Mouse (Mus musculus) bone marrow, adult 2 months (tissue): ENCODE data around the gene Lpin2. TPM values are rescaled to one million over a fixed set of nuclear protein-coding genes. Genes with fewer than 3 reads are reported as not detected.
A peak's percentile ranks its signal among the peaks of the same experiment; 100 is the strongest.

ENCODE experiments used
- H3K27ac ChIP-seq: fragments of 200-500 bp; 2 replicates; pipeline ENCODE4 v1.5.1; 2012; ENCODE audit warnings: low read depth, mild to moderate bottlenecking, control low read depth, inconsistent platforms, low read length; ENCODE audit not compliant: control insufficient read depth, poor library complexity, insufficient read depth
- H3K4me1 ChIP-seq: fragments of 200-500 bp; 2 replicates; pipeline ENCODE4 v1.6.1; 2011; ENCODE audit warnings: low read length; ENCODE audit not compliant: control insufficient read depth, insufficient read depth
- H3K4me3 ChIP-seq: fragments of 200-500 bp; replicated peaks from 2 replicates; pipeline ENCODE3; 2011; ENCODE audit warnings: mild to moderate bottlenecking, low read depth, low read length, control low read depth; ENCODE audit not compliant: control insufficient read depth
- CTCF ChIP-seq: fragments of 200-500 bp; IDR thresholded peaks from 2 replicates; pipeline ENCODE4 v1.5.1; 2011; ENCODE audit warnings: low read length, control low read depth; ENCODE audit not compliant: control insufficient read depth, insufficient read depth
- POLR2A ChIP-seq: fragments of 200-500 bp; IDR thresholded peaks from 2 replicates; pipeline ENCODE4 v1.6.1; 2011; ENCODE audit warnings: low read depth, mild to moderate bottlenecking, control low read depth, low read length, borderline replicate concordance; ENCODE audit not compliant: control insufficient read depth
- WGBS: fragments of 180-500 bp; shearing (Covaris S2); methylation state at CpG from one replicate; pipeline ENCODE4 v1.1.7; 2018; 5-methylcytosine and 5-hydroxymethylcytosine counted together
- polyA plus RNA-seq: library from polyadenylated mRNA; stranded (reverse); fragments of >200 nt; gene quantifications from 2 replicates; pipeline ENCODE4 v1.2.4, GENCODE M21; 2011; ENCODE audit warnings: low replicate concordance; ENCODE audit not compliant: missing spikeins, insufficient read depth, insufficient read length

Gene Lpin2
- polyA plus RNA-seq, 1 experiment: 70.4 TPM

GRCm38 (mm10) chr17:71164991-71165390 lies 17.4 kb upstream of the Lpin2 start:
- Histone ChIP-seq H3K4me1 (peaks cover 1% of the 10 kb centered on the region; the same call in 1 of the 2 replicates), H3K27ac (no peak overlapping the region), H3K4me3 (no peak overlapping the region)
- TF ChIP-seq POLR2A (no peak), CTCF (no peak)
- WGBS: 17% methylated on average over 6 of the region's 6 CpGs

GRCm38 (mm10) chr17:71168205-71168815 lies 14.1 kb upstream of the Lpin2 start:
- WGBS: 80% methylated on average over 5 of the region's 5 CpGs
- H3K27ac ChIP-seq: no peak overlapping the region

GRCm38 (mm10) chr17:71168846-71169245 lies 13.5 kb upstream of the Lpin2 start:
- WGBS: 86% methylated on average over 9 of the region's 9 CpGs
- Histone ChIP-seq H3K4me1 (peaks cover 1% of the 10 kb centered on the region; the same call in 1 of the 2 replicates), H3K27ac (no peak overlapping the region), H3K4me3 (no peak overlapping the region)
- TF ChIP-seq CTCF (no peak), POLR2A (no peak)

More at GRCm38 (mm10) chr17:71168205-71168815, 14.1 kb upstream of the Lpin2 start:
- TF ChIP-seq CTCF (no peak), POLR2A (no peak)
- Histone ChIP-seq H3K4me3 (no peak overlapping the region), H3K4me1 (peaks cover 1% of the 10 kb centered on the region; the same call in 1 of the 2 replicates)

GRCm38 (mm10) chr17:71169639-71170038 lies 12.7 kb upstream of the Lpin2 start:
- WGBS: 79% methylated on average over 1 of the region's 1 CpGs
- Histone ChIP-seq H3K4me1 (peaks cover 1% of the 10 kb centered on the region; the same call in 1 of the 2 replicates), H3K4me3 (no peak overlapping the region), H3K27ac (no peak overlapping the region)
- TF ChIP-seq POLR2A: no peak
- TF ChIP-seq CTCF: no peak

- no peak overlapping the region for H3K27ac ChIP-seq
- TF ChIP-seq CTCF (no peak), POLR2A (no peak)
- WGBS: 68% methylated on average over 4 of the region's 4 CpGs
- H3K4me1 ChIP-seq: peaks cover 1% of the 10 kb centered on the region; the same call in 1 of the 2 replicates
- no peak overlapping the region for H3K4me3 ChIP-seq
These were observed 11.2 kb upstream of the Lpin2 start for GRCm38 (mm10) chr17:71171161-71171560.

GRCm38 (mm10) chr17:71177336-71177735 lies 5.0 kb upstream of the Lpin2 start:
- WGBS: 58% methylated on average over 4 of the region's 4 CpGs
- no peak for TF ChIP-seq CTCF
- no peak for TF ChIP-seq POLR2A
- Histone ChIP-seq H3K4me1 (peaks cover 5% of the 10 kb centered on the region), H3K4me3 (no peak overlapping the region), H3K27ac (no peak overlapping the region)

- no peak for TF ChIP-seq CTCF
- TF ChIP-seq POLR2A: no peak
- Histone ChIP-seq H3K4me1 (peaks cover 5% of the 10 kb centered on the region), H3K27ac (no peak overlapping the region; the same call in 1 of the 2 replicates), H3K4me3 (peak overlapping the region; percentile 38)
- 62% methylated on average over 2 of the region's 2 CpGs for WGBS
These were observed 4.4 kb upstream of the Lpin2 start for GRCm38 (mm10) chr17:71177949-71178348.

- Histone ChIP-seq H3K4me1 (peaks cover 5% of the 10 kb centered on the region), H3K27ac (peak overlapping the region; percentile 80), H3K4me3 (peak overlapping the region; percentile 67)
- 3% methylated on average over 10 of the region's 10 CpGs for WGBS
- TF ChIP-seq POLR2A (no peak), CTCF (no peak)
These were observed 3.7 kb upstream of the Lpin2 start for GRCm38 (mm10) chr17:71178530-71179181.
